Comparison of ENCODE assay signal across 8 mouse cellular contexts in the genomic region with DNA sequence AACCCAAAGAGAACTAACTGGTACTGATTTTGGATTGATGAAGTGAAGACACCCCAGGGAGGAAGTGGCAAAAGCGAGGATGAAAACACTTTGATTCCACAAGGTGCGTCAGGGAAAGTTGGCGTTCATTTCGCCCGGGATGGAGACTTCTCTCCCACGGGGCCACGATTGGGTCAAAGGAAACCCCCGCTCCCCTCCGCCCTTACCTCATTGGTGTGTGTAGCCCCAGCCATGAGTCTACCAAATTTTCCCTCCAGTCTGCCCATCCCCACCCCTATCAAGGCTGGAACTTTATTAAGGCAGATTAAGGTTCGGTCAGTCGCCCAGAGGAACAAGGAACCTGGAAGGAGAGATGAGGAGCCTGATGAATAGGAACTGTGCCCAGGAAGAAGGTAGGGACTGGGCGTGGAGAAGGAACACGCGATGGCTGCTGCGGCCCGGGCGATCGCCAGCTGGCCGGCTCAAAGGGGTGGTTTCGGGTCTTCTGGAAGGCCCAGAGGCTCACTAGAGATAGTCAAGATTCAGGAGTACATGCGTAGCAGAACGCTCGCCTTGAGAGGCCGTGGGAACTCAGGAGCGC. TPM values are rescaled to one million over a fixed set of nuclear protein-coding genes. Genes with fewer than 3 reads are reported as not detected.
DNase-seq lines count a peak whose midpoint lies in the region; ATAC-seq and TF ChIP-seq lines count a peak whose summit lies in the region.

A gene (plus strand): TSS at position 287 of the 580 bp plus-strand sequence.

- H3K9ac ChIP-seq in liver, adult 2 months (ENCODE audit: low read depth, low read length) = peak within 1 kb of the TSS; percentile 89
- peak within 1 kb of the TSS; percentile 63 for H3K9ac ChIP-seq in liver, postnatal 0 days (replicated peaks)

- no peak for DNase-seq in liver, adult 2 months (ENCODE audit: extremely low read depth, low read depth, low spot score)
- DNase-seq in liver = no peak
- DNase-seq in adrenal gland, adult 8-10 months = no peak
- no peak for DNase-seq in gastrocnemius, adult 8-10 months (ENCODE audit: low spot score in 2 of 2)
- DNase-seq in induced T-regulatory cell, adult 2 months (ENCODE audit: low read depth) = peak; percentile 76
- no peak for DNase-seq in liver, postnatal 0 days
- DNase-seq in thymus, adult 2 months = peak; percentile 32
- DNase-seq in right cerebral cortex, postnatal 10 days (ENCODE audit: low spot score in 2 of 2) = no peak

- WGBS in liver, adult 2 months = 8% methylated on average over 25 of the region's 25 CpGs
- WGBS in liver, postnatal 0 days (ENCODE audit: insufficient replicate concordance) = 3% methylated on average over 25 of the region's 25 CpGs
- WGBS in thymus, adult 2 months = 2% methylated on average over 25 of the region's 25 CpGs

- peaks cover 11% of the 10 kb centered on the region for H3K4me1 ChIP-seq in liver, adult 2 months (ENCODE audit: control insufficient read depth, insufficient read depth, low read length)
- peaks cover 12% of the 10 kb centered on the region for H3K4me1 ChIP-seq in liver, postnatal 0 days (ENCODE audit: insufficient read depth)
- peaks cover 15% of the 10 kb centered on the region for H3K4me1 ChIP-seq in thymus, adult 2 months (replicated peaks; ENCODE audit: control insufficient read depth, insufficient read depth, low read length)

- peak within 1 kb of the TSS; percentile 80 for H3K4me3 ChIP-seq in liver, adult 2 months (ENCODE audit: insufficient read depth, low read depth, low read length)
- peak within 1 kb of the TSS; percentile 58 for H3K4me3 ChIP-seq in liver, postnatal 0 days (ENCODE audit: low read depth, low read length)
- H3K4me3 ChIP-seq in thymus, adult 2 months (ENCODE audit: control insufficient read depth, insufficient read depth, low read length) = peak within 1 kb of the TSS; percentile 89

- peak within 1 kb of the TSS; percentile 88 for H3K4me2 ChIP-seq in liver, postnatal 0 days (ENCODE audit: low read depth, low read length)

- ATAC-seq in liver, postnatal 0 days = peak; percentile 43

- H3K9me3 ChIP-seq in liver, postnatal 0 days (ENCODE audit: low read length) = no peaks in the 10 kb centered on the region

- peak within 1 kb of the TSS; percentile 62 for H3K27ac ChIP-seq in liver, adult 2 months (replicated peaks; ENCODE audit: insufficient read depth, low read depth, low read length)
- H3K27ac ChIP-seq in liver, postnatal 0 days (ENCODE audit: low read depth) = peak within 1 kb of the TSS; percentile 11
- peak within 1 kb of the TSS; percentile 22; the same call in 1 of the 2 replicates for H3K27ac ChIP-seq in thymus, adult 2 months (ENCODE audit: control insufficient read depth, insufficient read depth, low read length)

- no peak for TF ChIP-seq EP300 in liver, postnatal 0 days (IDR thresholded peaks at IDR 0.05; ENCODE audit: low read depth)

- no peaks in the 10 kb centered on the region for H3K27me3 ChIP-seq in liver, adult 2 months (ENCODE audit: control insufficient read depth, insufficient read depth, low read length)
- no peaks in the 10 kb centered on the region for H3K27me3 ChIP-seq in liver, postnatal 0 days (ENCODE audit: insufficient read depth, low read length)
- H3K27me3 ChIP-seq in thymus, adult 2 months (ENCODE audit: control insufficient read depth, insufficient read depth, low read length) = no peaks in the 10 kb centered on the region

- no peaks in the 10 kb centered on the region for H3K79me2 ChIP-seq in liver, adult 2 months (ENCODE audit: control insufficient read depth, insufficient read depth, low read length)

- TF ChIP-seq CTCF in liver, adult 2 months (IDR thresholded peaks at IDR 0.05; ENCODE audit: low read depth, low read length) = no peak
- no peak for TF ChIP-seq CTCF in liver, postnatal 0 days (IDR thresholded peaks at IDR 0.05; ENCODE audit: low read depth)
- no peak for TF ChIP-seq CTCF in thymus, adult 2 months (IDR thresholded peaks at IDR 0.05; ENCODE audit: borderline replicate concordance, control insufficient read depth, extremely low read depth, insufficient read depth, low read length, poor library complexity)

- no peaks in the 10 kb centered on the region for H3K36me3 ChIP-seq in liver, adult 2 months (ENCODE audit: control insufficient read depth, insufficient read depth, low read length)
- H3K36me3 ChIP-seq in liver, postnatal 0 days (replicated peaks; ENCODE audit: insufficient read depth, low read length) = no peaks in the 10 kb centered on the region
- H3K36me3 ChIP-seq in thymus, adult 2 months (ENCODE audit: control insufficient read depth, insufficient read depth, low read length) = no peaks in the 10 kb centered on the region

- TF ChIP-seq POLR2A in liver, adult 2 months (IDR thresholded peaks at IDR 0.05; ENCODE audit: extremely low read depth, insufficient read depth, low read length) = no peak
- TF ChIP-seq POLR2A in thymus, adult 2 months (IDR thresholded peaks at IDR 0.05; ENCODE audit: control insufficient read depth, extremely low read depth, insufficient read depth, low read length, poor library complexity) = no peak

RNA-seq across cellular contexts. Expression of the gene that starts here (rescaled TPM):
- 1.3 and 1.5 TPM in 2 replicates for total RNA-seq in liver, adult 2 months (2014; rRNA removed)
- 3.0 and 5.8 TPM in 2 replicates for polyA plus RNA-seq in liver, adult 2 months (2012; rRNA removed)
- total RNA-seq in adrenal gland, adult 8-10 months (2022) = 10 to 100 TPM; 49.1 to 57.2 (median 53.0) TPM
- 10 to 100 TPM; 25.0 to 42.3 (median 39.1) TPM for total RNA-seq in gastrocnemius, adult 8-10 months (2022)
- 0.81 and 0.91 TPM in 2 replicates for polyA plus RNA-seq in liver, postnatal 0 days (2015; fragmentation: Nextera tagmentation; extraction: Ambion mirVana)
- 64.7 and 73.5 TPM in 2 replicates for polyA plus RNA-seq in thymus, adult 2 months (2012; rRNA removed)

Comparison
In these comparisons a context has a peak if more than half of its experiments do, and no peak if none do; other contexts are left out.
1. RNA of the gene that starts here (total RNA-seq): 49.1 to 57.2 TPM in adrenal gland, adult 8-10 months and 25.0 to 42.3 TPM in gastrocnemius, adult 8-10 months; 1.3 to 1.5 TPM in liver, adult 2 months; every median in the first group is over 10 times any median in the second.
2. Peak in ATAC-seq, H3K4me3 ChIP-seq, H3K27ac ChIP-seq, H3K9ac ChIP-seq and H3K4me2 ChIP-seq in liver, postnatal 0 days; RNA of the gene not detected or under 1 TPM.
3. DNase-seq: peak in induced T-regulatory cell, adult 2 months (single experiment) and thymus, adult 2 months (single experiment); none in liver, adult 2 months (single experiment), liver (single experiment), adrenal gland, adult 8-10 months (single experiment), gastrocnemius, adult 8-10 months (0 of 2), liver, postnatal 0 days (single experiment) and right cerebral cortex, postnatal 10 days (0 of 2).
4. H3K27ac ChIP-seq: peak in every context shown above with its lines; median percentile 62 in liver, adult 2 months; 22 in thymus, adult 2 months; 11 in liver, postnatal 0 days.
5. Peak in every context shown above with its lines, with median percentiles within 50 percentile points of each other: H3K4me3 ChIP-seq.